Mouse (Mus musculus) spleen, postnatal 36 days (tissue): ENCODE data around the gene Gm5089.

Experiments
- DNase-seq, 2 experiments: peaks; one replicate each; pipeline ENCODE4 v3.0.0; 2022; ENCODE audit warnings: low spot score in 2 of 2, mixed read lengths in 1 of 2

The Gm5089 gene

DNA sequence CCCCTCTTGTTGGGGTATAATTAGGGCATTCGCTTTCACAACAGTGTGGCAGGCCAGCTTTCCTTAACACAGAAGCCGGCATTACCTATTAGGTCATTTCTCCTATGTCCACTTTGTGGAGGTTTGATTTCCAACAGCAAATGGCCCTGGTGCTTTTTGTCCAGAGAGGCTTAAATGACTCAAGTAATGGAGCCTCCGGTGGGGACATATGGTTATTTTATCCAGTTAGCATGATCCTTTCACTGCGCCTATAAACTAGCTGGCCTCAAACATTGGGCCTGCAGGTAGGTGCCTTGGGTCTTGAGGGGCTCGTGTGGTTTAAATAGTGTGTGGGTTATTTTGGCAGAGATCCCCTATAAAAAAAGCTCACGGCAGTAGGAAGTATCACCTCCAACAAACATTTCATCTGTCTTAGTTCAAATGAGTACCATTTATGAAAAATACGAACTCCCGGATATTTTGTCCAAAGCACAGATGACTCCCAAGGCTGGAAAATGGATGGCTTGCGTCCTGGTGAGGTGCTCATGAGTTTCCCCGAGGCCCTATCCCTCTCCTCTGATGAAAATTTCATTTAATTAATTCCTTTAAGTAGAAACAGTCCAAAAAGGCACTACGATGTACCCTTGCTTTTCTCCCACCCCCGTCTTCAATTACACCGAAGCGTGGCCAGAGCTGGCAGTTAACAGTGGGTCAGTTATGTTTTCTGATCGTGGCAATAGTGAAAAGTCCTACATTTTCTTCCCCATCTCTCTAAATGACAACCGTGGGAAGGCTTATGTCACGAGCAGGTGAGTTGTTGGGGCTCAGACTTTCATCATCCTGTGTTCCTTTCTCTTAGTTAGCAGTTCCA, 64.4 kb downstream of the Gm5089 start:
- no peak for DNase-seq

DNA sequence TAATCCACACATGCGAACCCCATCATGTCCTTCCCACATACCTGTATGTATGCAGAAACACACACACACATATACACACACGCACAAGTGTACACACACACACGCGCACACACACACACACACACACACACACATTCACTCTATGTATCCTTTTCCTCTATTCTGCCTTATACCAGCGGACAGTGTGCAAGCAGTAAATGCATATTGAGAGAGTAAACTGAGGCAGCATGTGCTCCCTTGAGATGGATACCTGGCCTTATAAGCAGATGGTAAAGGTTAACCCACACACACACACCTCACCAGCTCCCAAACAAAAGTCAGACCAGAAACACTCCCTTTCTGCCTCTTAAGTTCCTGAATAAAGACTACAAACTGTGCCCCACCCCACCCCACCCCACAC, 65.2 kb downstream of the Gm5089 start:
- DNase-seq = no peak

DNA sequence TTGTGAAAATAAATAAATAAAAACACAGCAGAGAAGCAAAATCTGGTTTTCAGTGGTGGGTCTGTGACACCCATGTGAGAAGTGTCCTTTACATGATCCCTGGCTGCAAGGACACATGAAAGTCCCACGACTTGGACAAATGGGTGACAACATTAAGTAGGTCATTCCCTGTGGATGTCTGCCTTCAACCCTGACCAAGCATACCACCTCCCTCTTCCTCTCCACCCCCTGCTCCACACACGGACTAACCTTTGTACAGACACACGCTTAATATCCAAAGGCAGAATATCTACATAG, 65.7 kb downstream of the Gm5089 start:
- DNase-seq = no peak
